Mouse (Mus musculus) adrenal gland, adult 8-10 months (tissue): ENCODE measurements at regions not wholly inside any gene's neighbourhood (a gene's known extent, or its start where the extent isn't known, plus 50 kb on each side); places are given as distances from the start of the nearest gene placed in this dataset.
A peak's percentile ranks its signal among the peaks of the same experiment; 100 is the strongest.

Experiments used
- DNase-seq: peaks from one replicate; pipeline ENCODE4 v3.0.0; 2022

DNA sequence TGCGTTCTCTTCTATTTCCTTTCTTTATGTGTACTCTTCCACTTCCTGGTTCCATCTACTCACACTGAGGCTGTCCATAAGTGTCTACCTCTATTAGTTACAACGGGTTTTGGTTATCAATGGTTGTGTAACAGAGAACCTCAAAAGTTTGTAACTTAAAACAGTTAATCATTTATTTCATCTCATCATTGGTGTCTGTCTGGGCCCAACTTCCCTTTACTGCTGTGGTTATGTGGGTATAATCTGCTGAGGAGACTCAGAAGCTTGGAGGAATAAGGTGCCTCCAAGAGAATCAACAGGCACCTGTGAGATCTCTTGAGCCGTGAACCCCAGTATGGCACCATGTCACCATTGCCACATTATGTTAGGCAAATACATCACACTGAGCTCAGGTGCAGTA, 962.2 kb upstream of the Lrrc6 start:
- no peak for DNase-seq

GRCm38 (mm10) chr15:67460384-67460783, 959.7 kb upstream of the Lrrc6 start:
- DNase-seq, result no peak

GRCm38 (mm10) chr15:67434284-67434683, 933.6 kb upstream of the Lrrc6 start:
- peak; percentile 23 for DNase-seq

DNA sequence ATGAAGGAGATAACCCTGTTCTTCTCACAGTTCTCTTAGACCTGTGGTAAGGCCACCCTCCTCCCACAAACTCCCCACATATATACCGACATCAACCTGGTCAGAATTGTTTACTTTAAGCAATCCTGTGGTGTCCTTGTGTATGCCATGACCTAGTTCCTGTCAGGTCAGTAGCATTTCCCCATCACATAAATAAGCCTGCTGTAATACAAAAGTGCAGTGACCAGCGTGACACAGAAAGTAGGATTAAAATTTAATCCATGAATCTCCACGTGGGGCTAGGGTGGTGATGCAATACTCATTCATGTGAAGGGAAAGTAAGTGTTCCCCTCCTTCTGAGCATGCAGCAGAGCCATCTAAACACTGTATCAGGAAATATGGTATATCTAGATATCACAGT, 923.2 kb upstream of the Lrrc6 start:
- peak; percentile 20 for DNase-seq

GRCm38 (mm10) chr15:67422277-67422953, 921.7 kb upstream of the Lrrc6 start:
- DNase-seq, result peak; percentile 40

GRCm38 (mm10) chr15:67420776-67421175, 920.1 kb upstream of the Lrrc6 start:
- no peak for DNase-seq

GRCm38 (mm10) chr15:67419733-67420132, 919.0 kb upstream of the Lrrc6 start:
- DNase-seq, result no peak

DNA sequence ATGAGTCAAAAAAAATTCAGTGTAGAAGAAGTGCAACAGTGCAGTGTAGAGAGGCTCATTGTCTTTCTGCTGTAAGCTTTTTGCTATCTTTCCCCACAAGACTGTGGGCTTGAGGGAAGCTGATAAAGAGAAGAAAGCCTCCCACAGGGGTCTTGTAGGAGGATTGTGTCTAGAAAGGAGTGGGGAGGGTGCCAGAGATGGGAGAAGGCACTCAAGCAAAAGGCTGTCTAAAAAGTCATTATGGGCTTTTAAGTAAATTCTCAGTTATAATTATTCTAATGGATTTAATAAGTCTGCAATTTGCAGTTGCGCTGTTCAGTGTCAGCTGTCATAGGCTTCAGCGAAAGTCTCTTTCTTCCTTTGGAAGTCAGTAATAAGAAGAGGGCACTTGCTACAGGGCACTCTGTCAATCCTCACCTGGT, 917.0 kb upstream of the Lrrc6 start:
- DNase-seq, result no peak

- DNase-seq, result no peak
Measured at GRCm38 (mm10) chr15:67415840-67416239, 915.1 kb upstream of the Lrrc6 start.

- no peak for DNase-seq
Measured at GRCm38 (mm10) chr15:67414371-67414930, 913.7 kb upstream of the Lrrc6 start.

- no peak for DNase-seq
Measured at GRCm38 (mm10) chr15:67413581-67413980, 912.9 kb upstream of the Lrrc6 start.

DNA sequence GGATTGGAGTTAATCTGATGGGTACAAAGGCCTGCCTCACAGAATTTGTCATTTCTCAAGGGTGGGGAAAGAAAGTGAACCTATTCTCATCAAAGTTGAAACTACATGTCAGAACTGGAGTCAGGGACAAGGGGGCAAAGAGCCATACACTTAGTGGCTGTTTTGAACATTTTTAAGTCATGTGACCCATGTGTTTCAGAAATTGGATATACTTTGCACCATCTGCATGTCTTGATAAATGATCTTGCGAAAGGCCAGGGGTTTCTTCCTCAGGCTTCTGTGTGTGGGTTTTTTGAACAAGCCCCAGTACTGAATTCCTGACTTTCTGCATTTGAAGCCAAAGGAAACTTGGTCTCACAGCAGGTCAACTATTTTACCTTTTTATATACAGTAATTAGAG, 911.7 kb upstream of the Lrrc6 start:
- DNase-seq, result no peak

GRCm38 (mm10) chr15:67411657-67412056, 910.9 kb upstream of the Lrrc6 start:
- no peak for DNase-seq

DNA sequence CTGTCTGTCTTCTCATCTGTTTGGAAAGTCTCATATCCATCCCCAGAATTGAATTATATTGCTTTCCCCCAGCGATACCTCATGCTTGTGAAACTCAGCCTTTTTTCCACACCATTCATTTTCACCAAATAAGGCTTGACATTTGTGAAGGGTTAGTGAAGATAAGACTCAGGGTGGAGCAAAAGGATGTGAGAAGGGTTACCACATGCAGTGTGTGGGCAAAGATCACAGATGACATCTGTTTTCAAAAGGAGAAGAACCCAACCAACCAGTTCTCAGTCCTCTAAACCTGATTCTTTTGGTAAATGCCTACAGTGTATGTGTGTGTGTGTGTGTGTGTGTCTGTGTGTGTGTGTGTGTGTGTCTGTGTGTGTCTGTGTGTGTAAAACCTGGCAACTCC, 909.3 kb upstream of the Lrrc6 start:
- DNase-seq, result no peak

DNA sequence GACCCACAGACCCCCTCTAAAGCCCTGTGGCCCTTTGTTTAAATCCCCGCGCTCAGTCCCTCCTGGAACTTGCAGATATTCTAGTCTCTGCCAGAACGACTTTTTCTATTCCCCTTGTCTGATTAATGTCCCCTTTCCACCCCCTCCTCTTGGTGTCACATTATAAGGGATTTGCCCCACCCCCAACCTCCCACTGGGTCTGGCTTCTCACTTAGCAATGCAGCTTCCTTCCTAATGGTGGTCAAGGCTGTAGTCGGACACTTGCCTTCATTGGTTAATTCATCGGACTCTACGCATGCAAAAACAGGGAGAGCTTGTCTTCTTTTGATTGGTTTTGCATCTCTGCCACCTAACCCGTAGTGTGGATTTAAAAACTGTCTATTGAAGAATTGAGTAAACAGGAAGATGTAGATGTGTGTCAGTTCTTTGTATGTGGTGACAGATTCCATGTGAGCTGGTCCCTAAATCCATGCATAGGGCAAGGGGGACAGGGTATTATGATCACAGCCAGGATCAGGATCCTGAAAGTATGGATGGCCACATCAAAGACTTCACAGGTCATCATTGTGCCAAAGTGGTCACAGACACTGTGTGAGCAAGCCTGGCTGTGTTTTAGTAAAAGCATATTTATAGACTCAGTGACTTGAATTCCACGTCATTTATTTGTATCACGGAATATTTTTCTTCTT, 908.3 kb upstream of the Lrrc6 start:
- no peak for DNase-seq

DNA sequence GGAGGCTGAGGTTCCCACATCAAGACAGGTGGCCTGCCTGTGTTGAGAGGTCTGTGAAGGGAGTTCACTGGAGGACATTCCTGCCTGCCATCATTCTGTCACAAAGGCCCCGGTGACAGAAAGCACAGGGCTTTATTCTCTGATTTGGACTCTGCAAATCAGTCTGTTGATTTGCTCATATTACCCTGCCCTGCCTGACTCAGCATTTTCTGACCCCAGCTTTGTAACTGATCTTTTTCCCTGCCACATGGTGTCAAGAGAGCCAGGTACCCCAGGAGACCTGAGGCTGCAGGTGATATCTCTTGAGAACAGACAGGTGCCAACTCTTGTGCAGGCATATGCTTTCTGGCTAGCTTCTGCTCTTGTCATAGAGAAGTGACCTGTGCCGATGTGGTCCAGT, 906.5 kb upstream of the Lrrc6 start:
- DNase-seq, result no peak

- DNase-seq, result peak; percentile 42
Measured at GRCm38 (mm10) chr15:67405523-67405922, 904.8 kb upstream of the Lrrc6 start.

DNA sequence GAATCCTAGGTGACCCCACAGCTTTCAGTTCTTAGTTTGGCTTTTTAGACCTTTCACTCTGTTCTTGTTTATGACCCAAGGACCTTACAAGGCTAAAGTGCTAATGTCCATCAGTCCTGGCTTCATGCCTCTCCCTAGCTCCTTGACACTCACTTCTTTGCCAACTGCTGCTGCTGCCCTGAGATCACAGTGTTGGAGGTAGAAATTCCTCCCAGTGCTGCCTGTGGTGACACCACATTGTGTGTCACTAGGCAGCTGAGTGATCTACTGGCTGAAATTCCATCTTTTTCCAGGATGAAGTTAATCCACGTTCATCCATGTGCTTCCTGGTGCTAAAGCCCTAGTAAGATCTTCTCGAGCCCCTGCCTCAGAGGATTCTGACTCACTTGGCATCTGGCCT, 904.3 kb upstream of the Lrrc6 start:
- no peak for DNase-seq

DNA sequence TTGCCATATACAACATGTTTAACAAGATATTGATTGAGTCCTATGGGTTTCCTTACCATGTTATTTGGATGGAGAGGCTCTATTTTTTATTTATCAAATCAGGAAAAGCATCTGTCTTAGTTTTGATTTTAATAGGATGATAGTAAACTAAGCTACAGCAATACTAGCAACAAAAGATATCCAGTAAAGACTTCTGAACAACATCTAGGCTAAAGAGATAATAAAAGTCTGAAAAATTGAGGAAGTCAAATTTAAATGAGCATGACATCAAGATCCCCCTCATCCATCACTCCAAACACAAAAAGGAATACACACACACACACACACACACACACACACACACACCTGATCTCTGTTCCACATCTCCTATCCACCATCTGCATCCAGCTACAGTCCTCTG, 901.6 kb upstream of the Lrrc6 start:
- DNase-seq, result no peak

DNA sequence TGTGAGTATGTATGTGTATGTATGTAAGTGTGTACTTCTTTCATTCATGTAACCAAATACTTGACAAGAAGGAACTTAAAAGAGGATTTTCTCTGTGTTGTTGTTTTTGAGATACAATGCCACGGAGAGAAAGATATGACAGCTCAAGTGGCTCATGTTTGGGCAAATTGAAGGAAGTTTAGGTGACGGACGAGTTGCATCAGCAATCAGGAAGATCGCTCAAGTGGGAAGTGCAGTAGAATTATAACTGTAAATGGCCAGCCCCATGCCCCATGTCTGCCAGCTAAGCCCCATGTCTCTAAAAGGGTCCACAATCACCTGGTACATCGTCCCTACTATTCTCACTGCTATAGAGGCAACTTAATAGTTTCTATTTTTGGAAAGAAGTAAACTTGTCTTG, 896.6 kb upstream of the Lrrc6 start:
- DNase-seq, result no peak

DNA sequence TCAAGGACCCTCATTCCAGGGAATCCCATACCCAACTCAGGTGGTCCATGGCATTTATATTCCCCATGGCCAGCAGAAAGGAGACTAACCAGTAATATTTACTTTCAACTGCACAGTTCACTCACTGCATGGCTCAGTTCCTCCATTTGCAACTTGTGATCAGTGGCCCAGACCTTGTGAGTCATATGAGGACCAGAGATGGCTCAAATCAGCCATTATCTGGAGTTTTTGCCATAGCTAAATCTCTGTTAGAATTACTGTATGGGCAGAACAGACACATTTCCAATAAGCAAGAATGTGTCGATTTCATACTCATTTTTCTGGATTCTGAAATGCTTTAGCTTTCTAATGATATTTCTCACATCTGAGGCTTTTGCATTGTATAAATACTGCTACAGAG, 894.4 kb upstream of the Lrrc6 start:
- no peak for DNase-seq

DNA sequence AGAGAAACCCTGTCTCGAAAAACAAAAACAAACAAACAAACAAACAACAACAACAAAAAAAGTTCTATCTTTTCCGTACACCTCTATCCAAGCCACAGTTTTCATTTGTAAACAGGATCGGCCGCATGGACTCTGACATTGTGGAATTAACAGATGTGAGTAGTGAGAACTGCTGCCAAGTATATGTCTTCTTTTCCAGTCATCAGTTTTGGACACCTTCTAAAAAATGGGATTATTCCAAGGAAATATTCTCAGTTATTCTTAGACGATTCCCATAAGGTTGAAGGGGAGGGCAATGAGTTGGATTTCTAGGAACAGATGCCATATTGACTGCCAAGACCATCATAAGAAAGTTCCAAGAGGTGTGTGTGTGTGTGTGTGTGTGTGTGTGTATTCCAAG, 891.2 kb upstream of the Lrrc6 start:
- no peak for DNase-seq

- no peak for DNase-seq
Measured at GRCm38 (mm10) chr15:67388514-67388913, 887.8 kb upstream of the Lrrc6 start.

GRCm38 (mm10) chr15:67386896-67387295, 886.2 kb upstream of the Lrrc6 start:
- no peak for DNase-seq
